Mouse (Mus musculus): ENCODE data around the gene Rasa3.

DNA sequence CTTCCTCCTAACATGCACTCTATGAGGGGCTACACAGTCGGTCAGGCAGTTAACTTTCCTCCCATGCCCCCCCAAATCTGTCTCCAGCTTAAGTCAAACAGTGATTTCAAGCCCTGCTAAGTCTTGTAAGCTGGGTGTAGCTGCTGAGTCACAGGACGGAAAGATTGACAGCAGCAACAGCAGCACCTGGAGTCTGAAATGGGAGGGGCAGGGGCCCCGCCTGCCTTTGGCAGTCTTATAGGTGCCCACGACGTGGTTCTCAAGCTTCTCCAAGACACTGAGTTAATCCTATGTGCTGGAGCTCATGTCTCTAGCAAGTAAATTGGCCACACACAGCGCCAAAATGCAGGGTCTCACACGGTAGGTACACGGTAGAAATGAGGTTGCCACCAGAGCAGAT lies 84.1 kb downstream of the Rasa3 start:
- no peak for TF ChIP-seq POLR2A (IDR thresholded peaks at IDR 0.05; ENCODE audit: insufficient read length, low read depth)
- no peak for TF ChIP-seq TCF3 (IDR thresholded peaks at IDR 0.05; ENCODE audit: insufficient read length, low read depth)
- TF ChIP-seq CEBPB (IDR thresholded peaks at IDR 0.05; ENCODE audit: insufficient read depth, poor library complexity, severe bottlenecking): no peak
- TF ChIP-seq E2F4 (IDR thresholded peaks at IDR 0.05; ENCODE audit: insufficient read depth): no peak
- TF ChIP-seq USF1 (IDR thresholded peaks at IDR 0.05; ENCODE audit: low read depth): no peak
- TF ChIP-seq POLR2AphosphoS2 (IDR thresholded peaks at IDR 0.05; ENCODE audit: insufficient read length, low read depth): no peak
- no peak for TF ChIP-seq TCF12 (IDR thresholded peaks at IDR 0.05; ENCODE audit: insufficient read depth, poor library complexity, severe bottlenecking)
- TF ChIP-seq MYOD1 (IDR thresholded peaks at IDR 0.05; ENCODE audit: control insufficient read depth in 1 of 3, insufficient read length in 2 of 3, low read depth in 2 of 3): peak; percentile 12 to 95 (median 25)
- no peak for TF ChIP-seq MYOG (IDR thresholded peaks at IDR 0.05; ENCODE audit: control insufficient read depth in 1 of 3, insufficient read depth in 1 of 3, insufficient read length in 2 of 3, low read depth in 2 of 3)
